9 mouse cellular contexts compared by ENCODE assay signal in genomic region chr4:141406516-141407299, GRCm38 (mm10). TPM values are rescaled to one million over a fixed set of nuclear protein-coding genes. Genes with fewer than 3 reads are reported as not detected.
A peak's percentile ranks its signal among the peaks of the same experiment; 100 is the strongest.
DNase-seq lines count a peak whose midpoint lies in the region; ATAC-seq and TF ChIP-seq lines count a peak whose summit lies in the region.
"Had no signal": no experiment of that assay in that cellular context is flagged by ENCODE, and none has a peak within 500 bp of the region (broad histone marks: within the 10 kb centered on the region; RNA-seq: fewer than 3 reads in every experiment).

No protein-coding gene starts in this region.

- no peak for TF ChIP-seq POLR2A in brain, embryonic 14.5 days (IDR thresholded peaks at IDR 0.05; ENCODE audit: borderline replicate concordance, extremely low read depth, insufficient read depth, insufficient read length, poor library complexity, severe bottlenecking)

- no peaks in the 10 kb centered on the region for H3K9me3 ChIP-seq in kidney, embryonic 16.5 days (ENCODE audit: low read length)
- H3K9me3 ChIP-seq in heart, embryonic 13.5 days = no peaks in the 10 kb centered on the region
- H3K9me3 ChIP-seq in lung, embryonic 16.5 days (ENCODE audit: control insufficient read depth, low read length) = no peaks in the 10 kb centered on the region
- H3K9me3 ChIP-seq: liver, embryonic 15.5 days had no signal

- 38% methylated on average over 13 of the region's 14 CpGs for WGBS in kidney, embryonic 16.5 days
- 26% methylated on average over 14 of the region's 14 CpGs for WGBS in heart, embryonic 13.5 days
- 23% methylated on average over 13 of the region's 14 CpGs for WGBS in lung, embryonic 16.5 days

- H3K4me3 ChIP-seq in kidney, embryonic 16.5 days (ENCODE audit: low read length) = no peak overlapping the region
- H3K4me3 ChIP-seq in heart, embryonic 13.5 days = no peak overlapping the region
- no peak overlapping the region for H3K4me3 ChIP-seq in lung, embryonic 16.5 days (ENCODE audit: low read length)
- H3K4me3 ChIP-seq: liver, embryonic 15.5 days had no signal

- H3K4me1 ChIP-seq in kidney, embryonic 16.5 days (ENCODE audit: insufficient read depth, low read length) = no peaks in the 10 kb centered on the region
- H3K4me1 ChIP-seq in heart, embryonic 13.5 days = peaks cover 39% of the 10 kb centered on the region
- H3K4me1 ChIP-seq in lung, embryonic 16.5 days (replicated peaks; ENCODE audit: control insufficient read depth, insufficient read depth, low read length) = peaks cover 4% of the 10 kb centered on the region; the same call in 1 of the 2 replicates

- no peaks in the 10 kb centered on the region for H3K27me3 ChIP-seq in kidney, embryonic 16.5 days (ENCODE audit: insufficient read depth, low read length)
- H3K27me3 ChIP-seq in heart, embryonic 13.5 days (replicated peaks) = peaks cover 24% of the 10 kb centered on the region
- peaks cover 2% of the 10 kb centered on the region; the same call in 1 of the 2 replicates for H3K27me3 ChIP-seq in lung, embryonic 16.5 days (ENCODE audit: control insufficient read depth, insufficient read depth, low read depth, low read length)

- no peak overlapping the region for H3K27ac ChIP-seq in kidney, embryonic 16.5 days (ENCODE audit: low read length)
- peak overlapping the region; percentile 33; the same call in 1 of the 2 replicates for H3K27ac ChIP-seq in heart, embryonic 13.5 days (replicated peaks)
- no peak overlapping the region for H3K27ac ChIP-seq in lung, embryonic 16.5 days (ENCODE audit: low read length)
- H3K27ac ChIP-seq: liver, embryonic 15.5 days had no signal

- H3K9ac ChIP-seq in kidney, embryonic 16.5 days (replicated peaks; ENCODE audit: low read length) = no peak overlapping the region
- 0 out of 2 replicates have a peak overlapping the region, but pooled peaks have one; percentile 1 for H3K9ac ChIP-seq in heart, embryonic 13.5 days
- no peak overlapping the region for H3K9ac ChIP-seq in lung, embryonic 16.5 days (ENCODE audit: low read length)
- H3K9ac ChIP-seq: liver, embryonic 15.5 days had no signal

- ATAC-seq in kidney, embryonic 16.5 days (ENCODE audit: low FRiP score, low TSS enrichment) = no peak; the same call in 1 of the 2 replicates
- ATAC-seq in heart, embryonic 13.5 days (ENCODE audit: extremely low read depth, insufficient number of reproducible peaks, low FRiP score, low TSS enrichment) = no peak
- peak; percentile 11; the same call in 1 of the 2 replicates for ATAC-seq in lung, embryonic 16.5 days (ENCODE audit: low read depth)

- no peaks in the 10 kb centered on the region for H3K36me3 ChIP-seq in kidney, embryonic 16.5 days (ENCODE audit: insufficient read depth, low read length)
- H3K36me3 ChIP-seq in heart, embryonic 13.5 days = no peaks in the 10 kb centered on the region
- no peaks in the 10 kb centered on the region for H3K36me3 ChIP-seq in lung, embryonic 16.5 days (ENCODE audit: control insufficient read depth, insufficient read depth, low read length)
- H3K36me3 ChIP-seq: liver, embryonic 15.5 days had no signal

- peak; percentile 54; the same call in 1 of the 2 replicates for TF ChIP-seq CTCF in brain, embryonic 14.5 days (IDR thresholded peaks at IDR 0.05; ENCODE audit: borderline replicate concordance, extremely low read depth, insufficient read depth, insufficient read length)

- H3K4me2 ChIP-seq in kidney, embryonic 16.5 days (replicated peaks; ENCODE audit: low read depth, low read length) = no peak overlapping the region
- peak overlapping the region; percentile 30 for H3K4me2 ChIP-seq in heart, embryonic 13.5 days
- no peak overlapping the region for H3K4me2 ChIP-seq in lung, embryonic 16.5 days (ENCODE audit: low read depth, low read length)
- H3K4me2 ChIP-seq: liver, embryonic 15.5 days had no signal

- DNase-seq in kidney, adult 11 months = peak; percentile 60
- DNase-seq in CD4-positive, CD25-positive, alpha-beta regulatory T cell, adult 2 months (ENCODE audit: low read depth, low spot score) = peak; percentile 74
- DNase-seq in brain, embryonic 14.5 days (ENCODE audit: low read depth) = no peak
- DNase-seq in thymus, postnatal 14 days = peak; percentile 59
- no peak for DNase-seq in cerebellum, adult 8-10 months

RNA-seq across cellular contexts. Expression of gene Clcnka, which starts 8.2 kb away (rescaled TPM):
- polyA plus RNA-seq in kidney, embryonic 16.5 days (2015; fragmentation: Nextera tagmentation; extraction: Ambion mirVana) = 14.7 and 17.8 TPM in 2 replicates
- 0.11 and 0.19 TPM in 2 replicates for polyA plus RNA-seq in brain, embryonic 14.5 days (2012; rRNA removed)
- 0.10 TPM in 1 of 2 replicates, not detected in the other for polyA plus RNA-seq in heart, embryonic 13.5 days (2015; fragmentation: Nextera tagmentation; extraction: Ambion mirVana)
- 0.24 and 0.28 TPM in 2 replicates for polyA plus RNA-seq in lung, embryonic 16.5 days (2015; fragmentation: Nextera tagmentation; extraction: Ambion mirVana)
- polyA plus RNA-seq: liver, embryonic 15.5 days had no signal

RNA-seq across cellular contexts. Expression of gene Clcnkb, which starts 9.1 kb away (rescaled TPM):
- 34.2 and 48.4 TPM in 2 replicates for polyA plus RNA-seq in kidney, embryonic 16.5 days (2015; fragmentation: Nextera tagmentation; extraction: Ambion mirVana)
- polyA plus RNA-seq in brain, embryonic 14.5 days (2012; rRNA removed) = 0.03 TPM in 1 of 2 replicates, not detected in the other
- polyA plus RNA-seq in heart, embryonic 13.5 days (2015; fragmentation: Nextera tagmentation; extraction: Ambion mirVana) = 0.79 and 0.99 TPM in 2 replicates
- polyA plus RNA-seq in lung, embryonic 16.5 days (2015; fragmentation: Nextera tagmentation; extraction: Ambion mirVana) = 0.39 TPM in 1 of 2 replicates, not detected in the other
- polyA plus RNA-seq: liver, embryonic 15.5 days had no signal

RNA-seq across cellular contexts. Expression of gene Hspb7, which starts 13.9 kb away (rescaled TPM):
- polyA plus RNA-seq in kidney, embryonic 16.5 days (2015; fragmentation: Nextera tagmentation; extraction: Ambion mirVana) = 0.58 and 0.80 TPM in 2 replicates
- polyA plus RNA-seq in brain, embryonic 14.5 days (2012; rRNA removed) = 0.10 TPM in 1 of 2 replicates, not detected in the other
- polyA plus RNA-seq in heart, embryonic 13.5 days (2015; fragmentation: Nextera tagmentation; extraction: Ambion mirVana) = 183 and 184 TPM in 2 replicates
- 6.4 and 10.6 TPM in 2 replicates for polyA plus RNA-seq in lung, embryonic 16.5 days (2015; fragmentation: Nextera tagmentation; extraction: Ambion mirVana)

RNA-seq across cellular contexts. Expression of gene Srarp, which starts 29.2 kb away (rescaled TPM):
- not detected in 2 replicates for polyA plus RNA-seq in kidney, embryonic 16.5 days (2015; fragmentation: Nextera tagmentation; extraction: Ambion mirVana)
- 0.69 and 0.93 TPM in 2 replicates for polyA plus RNA-seq in brain, embryonic 14.5 days (2012; rRNA removed)
- not detected in 2 replicates for polyA plus RNA-seq in heart, embryonic 13.5 days (2015; fragmentation: Nextera tagmentation; extraction: Ambion mirVana)
- polyA plus RNA-seq in lung, embryonic 16.5 days (2015; fragmentation: Nextera tagmentation; extraction: Ambion mirVana) = not detected in 2 replicates
- polyA plus RNA-seq: liver, embryonic 15.5 days had no signal

RNA-seq across cellular contexts. Expression of gene Zbtb17, which starts 37.7 kb away (rescaled TPM):
- polyA plus RNA-seq in kidney, embryonic 16.5 days (2015; fragmentation: Nextera tagmentation; extraction: Ambion mirVana) = 41.7 and 43.1 TPM in 2 replicates
- polyA plus RNA-seq in brain, embryonic 14.5 days (2012; rRNA removed) = 69.2 and 85.4 TPM in 2 replicates
- 23.3 and 23.4 TPM in 2 replicates for polyA plus RNA-seq in heart, embryonic 13.5 days (2015; fragmentation: Nextera tagmentation; extraction: Ambion mirVana)
- polyA plus RNA-seq in lung, embryonic 16.5 days (2015; fragmentation: Nextera tagmentation; extraction: Ambion mirVana) = 30.6 and 30.8 TPM in 2 replicates

Comparison
In these comparisons a context has a peak if more than half of its experiments do, and no peak if none do; other contexts are left out.
1. DNase-seq: peak in kidney, adult 11 months (single experiment), CD4-positive, CD25-positive, alpha-beta regulatory T cell, adult 2 months (single experiment) and thymus, postnatal 14 days (single experiment); none in brain, embryonic 14.5 days (single experiment) and cerebellum, adult 8-10 months (single experiment).
2. RNA of gene Clcnka, which starts 8.2 kb away (polyA plus RNA-seq): 14.7 to 17.8 TPM in kidney, embryonic 16.5 days; 0.24 to 0.28 TPM in lung, embryonic 16.5 days, 0.11 to 0.19 TPM in brain, embryonic 14.5 days and 0.10 TPM in heart, embryonic 13.5 days; every median in the first group is over 10 times any median in the second.
3. RNA of gene Clcnkb, which starts 9.1 kb away (polyA plus RNA-seq): 34.2 to 48.4 TPM in kidney, embryonic 16.5 days; 0.79 to 0.99 TPM in heart, embryonic 13.5 days, 0.39 TPM in lung, embryonic 16.5 days and 0.03 TPM in brain, embryonic 14.5 days; every median in the first group is over 10 times any median in the second.
4. RNA of gene Hspb7, which starts 13.9 kb away (polyA plus RNA-seq): 183 to 184 TPM in heart, embryonic 13.5 days; 6.4 to 10.6 TPM in lung, embryonic 16.5 days, 0.58 to 0.80 TPM in kidney, embryonic 16.5 days and 0.10 TPM in brain, embryonic 14.5 days; every median in the first group is over 10 times any median in the second.